Comparison of ENCODE assay signal across 24 mouse cellular contexts in the genomic region with DNA sequence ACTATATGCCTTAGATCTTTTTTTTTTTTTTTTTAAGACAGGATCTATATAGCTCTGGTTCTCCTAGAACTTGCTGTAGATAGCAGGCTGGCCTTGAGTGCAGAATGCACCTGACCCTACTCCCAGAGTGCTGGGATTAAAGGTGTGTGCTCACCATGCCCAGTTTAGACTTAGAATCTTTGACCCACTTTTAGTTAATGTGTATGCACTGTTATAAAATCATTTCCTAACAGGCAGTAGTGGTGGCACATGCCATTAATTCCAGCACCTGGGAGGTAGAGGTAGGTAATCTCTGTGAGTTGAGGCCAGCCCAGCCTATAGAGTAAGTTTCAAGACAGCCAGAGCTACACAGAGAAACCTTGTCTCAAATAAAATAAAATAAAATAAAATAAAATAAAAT. TPM values are rescaled to one million over a fixed set of nuclear protein-coding genes. Genes with fewer than 3 reads are reported as not detected.
DNase-seq lines count a peak whose midpoint lies in the region; ATAC-seq and TF ChIP-seq lines count a peak whose summit lies in the region.
"Had no signal": no experiment of that assay in that cellular context is flagged by ENCODE, and none has a peak within 500 bp of the region (broad histone marks: within the 10 kb centered on the region; RNA-seq: fewer than 3 reads in every experiment).

No protein-coding gene starts in this region.

- no peak overlapping the region for H3K4me3 ChIP-seq in intestine, postnatal 0 days (ENCODE audit: low read depth, low read length)
- H3K4me3 ChIP-seq in intestine, embryonic 16.5 days (ENCODE audit: low read length): no peak overlapping the region
- no peak overlapping the region for H3K4me3 ChIP-seq in kidney, postnatal 0 days (replicated peaks; ENCODE audit: low read depth, low read length)
- H3K4me3 ChIP-seq in midbrain, embryonic 13.5 days (replicated peaks): no peak overlapping the region
- H3K4me3 ChIP-seq: forebrain, embryonic 13.5 days; heart, adult 2 months; heart, embryonic 15.5 days; hindbrain, embryonic 10.5 days had no signal

- H3K27ac ChIP-seq in intestine, postnatal 0 days (ENCODE audit: low read depth, low read length): no peak overlapping the region
- no peak overlapping the region for H3K27ac ChIP-seq in intestine, embryonic 16.5 days (ENCODE audit: low read length)
- no peak overlapping the region for H3K27ac ChIP-seq in kidney, postnatal 0 days
- H3K27ac ChIP-seq in midbrain, embryonic 13.5 days: no peak overlapping the region
- H3K27ac ChIP-seq: forebrain, embryonic 13.5 days; heart, adult 2 months; heart, embryonic 15.5 days; hindbrain, embryonic 10.5 days had no signal

- H3K4me2 ChIP-seq in intestine, postnatal 0 days (replicated peaks; ENCODE audit: low read depth): no peak overlapping the region
- no peak overlapping the region for H3K4me2 ChIP-seq in intestine, embryonic 16.5 days (ENCODE audit: low read depth, low read length)
- H3K4me2 ChIP-seq in kidney, postnatal 0 days (ENCODE audit: low read length): no peak overlapping the region
- H3K4me2 ChIP-seq in midbrain, embryonic 13.5 days (replicated peaks): no peak overlapping the region
- H3K4me2 ChIP-seq: forebrain, embryonic 13.5 days; heart, embryonic 11.5 days; heart, embryonic 15.5 days had no signal

- no peak for TF ChIP-seq CTCF in intestine, postnatal 0 days (IDR thresholded peaks at IDR 0.05; ENCODE audit: low read depth)
- no peak for TF ChIP-seq CTCF in kidney, postnatal 0 days (IDR thresholded peaks at IDR 0.05; ENCODE audit: low read depth)

- no peaks in the 10 kb centered on the region for H3K27me3 ChIP-seq in intestine, postnatal 0 days (replicated peaks; ENCODE audit: control insufficient read depth, insufficient read depth, low read length)
- no peaks in the 10 kb centered on the region for H3K27me3 ChIP-seq in intestine, embryonic 16.5 days (replicated peaks; ENCODE audit: control insufficient read depth, insufficient read depth, low read length)
- no peaks in the 10 kb centered on the region for H3K27me3 ChIP-seq in kidney, postnatal 0 days (ENCODE audit: insufficient read depth, low read length)
- no peaks in the 10 kb centered on the region for H3K27me3 ChIP-seq in midbrain, embryonic 13.5 days
- H3K27me3 ChIP-seq: forebrain, embryonic 13.5 days; heart, embryonic 15.5 days had no signal

- H3K9ac ChIP-seq in intestine, postnatal 0 days (ENCODE audit: low read depth, low read length): no peak overlapping the region
- H3K9ac ChIP-seq in intestine, embryonic 16.5 days (ENCODE audit: low read depth, low read length): no peak overlapping the region
- no peak overlapping the region for H3K9ac ChIP-seq in kidney, postnatal 0 days (ENCODE audit: low read depth, low read length)
- no peak overlapping the region for H3K9ac ChIP-seq in midbrain, embryonic 13.5 days (replicated peaks)
- H3K9ac ChIP-seq: forebrain, embryonic 13.5 days; forebrain, postnatal 0 days; heart, embryonic 15.5 days had no signal

- H3K9me3 ChIP-seq in intestine, postnatal 0 days (ENCODE audit: control insufficient read depth): no peaks in the 10 kb centered on the region
- no peaks in the 10 kb centered on the region for H3K9me3 ChIP-seq in intestine, embryonic 16.5 days (ENCODE audit: control insufficient read depth, low read length)
- no peaks in the 10 kb centered on the region for H3K9me3 ChIP-seq in kidney, postnatal 0 days (replicated peaks; ENCODE audit: low read length)
- H3K9me3 ChIP-seq in midbrain, embryonic 13.5 days: peaks cover 8% of the 10 kb centered on the region
- H3K9me3 ChIP-seq: G1E; heart, embryonic 15.5 days had no signal

- 0 out of 2 replicates have a peak, but pooled peaks have one; percentile 60 for ATAC-seq in intestine, postnatal 0 days
- ATAC-seq in intestine, embryonic 16.5 days: no peak
- peak; percentile 88 for ATAC-seq in kidney, postnatal 0 days (replicated peaks; ENCODE audit: low FRiP score, low read depth)
- no peak for ATAC-seq in midbrain, embryonic 13.5 days
- ATAC-seq: CD4-positive, CD25-positive, alpha-beta regulatory T cell, adult 4 months; forebrain, embryonic 13.5 days; forebrain, postnatal 0 days had no signal

- no peaks in the 10 kb centered on the region for H3K4me1 ChIP-seq in intestine, postnatal 0 days (replicated peaks; ENCODE audit: control insufficient read depth, insufficient read depth, low read length)
- H3K4me1 ChIP-seq in intestine, embryonic 16.5 days (ENCODE audit: control insufficient read depth, insufficient read depth, low read length): no peaks in the 10 kb centered on the region
- no peaks in the 10 kb centered on the region for H3K4me1 ChIP-seq in kidney, postnatal 0 days (replicated peaks; ENCODE audit: insufficient read depth, low read length)
- no peaks in the 10 kb centered on the region for H3K4me1 ChIP-seq in midbrain, embryonic 13.5 days (replicated peaks)
- H3K4me1 ChIP-seq: forebrain, embryonic 13.5 days; heart, embryonic 15.5 days; hindbrain, embryonic 10.5 days had no signal

- H3K36me3 ChIP-seq in intestine, postnatal 0 days (ENCODE audit: control insufficient read depth, insufficient read depth): peaks cover 15% of the 10 kb centered on the region; the same call in 1 of the 2 replicates
- H3K36me3 ChIP-seq in intestine, embryonic 16.5 days (ENCODE audit: control insufficient read depth, insufficient read depth, low read length): peaks cover 6% of the 10 kb centered on the region; the same call in 1 of the 2 replicates
- H3K36me3 ChIP-seq in kidney, postnatal 0 days (ENCODE audit: insufficient read depth, low read length): 0 out of 2 replicates have a peak, but pooled peaks cover 9% of the 10 kb centered on the region
- H3K36me3 ChIP-seq in midbrain, embryonic 13.5 days: peaks cover 44% of the 10 kb centered on the region

- peak; percentile 88 for DNase-seq in kidney, adult 9 months
- DNase-seq in kidney, postnatal 0 days (ENCODE audit: low spot score): peak; percentile 26
- DNase-seq in kidney, postnatal 36 days: peak; percentile 50 to 82
- DNase-seq in lung, postnatal 4 days: no peak
- DNase-seq: adrenal gland, postnatal 10 days; B cell, adult 2 months; cerebellum, adult 11-12 months; cerebellum, adult 9-10 months; cerebellum, postnatal 25 days; forebrain, postnatal 0 days; gastrocnemius, postnatal 14 days; heart, adult 2 months; heart, postnatal 14 days had no signal

RNA-seq across cellular contexts. Expression of a gene that starts 14.0 kb away (rescaled TPM):
- polyA plus RNA-seq in intestine, postnatal 0 days (2015; fragmentation: Nextera tagmentation; extraction: Ambion mirVana): 0.35 TPM in 1 of 2 replicates, not detected in the other
- polyA plus RNA-seq in intestine, embryonic 16.5 days (2015; fragmentation: Nextera tagmentation; extraction: Ambion mirVana): not detected in 2 replicates
- 0.26 and 0.32 TPM in 2 replicates for polyA plus RNA-seq in kidney, postnatal 0 days (2015; fragmentation: Nextera tagmentation; extraction: Ambion mirVana)
- polyA plus RNA-seq in midbrain, embryonic 13.5 days (2015; fragmentation: Nextera tagmentation; extraction: Ambion mirVana): 0.28 and 0.32 TPM in 2 replicates
- polyA plus RNA-seq: embryonic facial prominence, embryonic 14.5 days; forebrain, embryonic 13.5 days; forebrain, postnatal 0 days; G1E; heart, embryonic 11.5 days; heart, embryonic 15.5 days had no signal

RNA-seq across cellular contexts. Expression of a gene that starts 22.3 kb away (rescaled TPM):
- 34.6 and 38.6 TPM in 2 replicates for polyA plus RNA-seq in intestine, postnatal 0 days (2015; fragmentation: Nextera tagmentation; extraction: Ambion mirVana)
- 53.0 and 56.0 TPM in 2 replicates for polyA plus RNA-seq in intestine, embryonic 16.5 days (2015; fragmentation: Nextera tagmentation; extraction: Ambion mirVana)
- 54.6 and 63.2 TPM in 2 replicates for polyA plus RNA-seq in kidney, postnatal 0 days (2015; fragmentation: Nextera tagmentation; extraction: Ambion mirVana)
- polyA plus RNA-seq in midbrain, embryonic 13.5 days (2015; fragmentation: Nextera tagmentation; extraction: Ambion mirVana): 26.2 and 27.9 TPM in 2 replicates

RNA-seq across cellular contexts. Expression of a gene that starts 28.6 kb away (rescaled TPM):
- not detected in 2 replicates for polyA plus RNA-seq in intestine, postnatal 0 days (2015; fragmentation: Nextera tagmentation; extraction: Ambion mirVana)
- not detected in 2 replicates for polyA plus RNA-seq in intestine, embryonic 16.5 days (2015; fragmentation: Nextera tagmentation; extraction: Ambion mirVana)
- not detected in 2 replicates for polyA plus RNA-seq in kidney, postnatal 0 days (2015; fragmentation: Nextera tagmentation; extraction: Ambion mirVana)
- polyA plus RNA-seq in midbrain, embryonic 13.5 days (2015; fragmentation: Nextera tagmentation; extraction: Ambion mirVana): not detected in 2 replicates
- polyA plus RNA-seq: CD4-positive, CD25-positive, alpha-beta regulatory T cell, adult 4 months; embryonic facial prominence, embryonic 14.5 days; forebrain, embryonic 13.5 days; forebrain, postnatal 0 days; G1E; gonadal fat pad, adult 2 months; heart, adult 2 months; heart, embryonic 11.5 days; heart, embryonic 15.5 days; hindbrain, embryonic 10.5 days had no signal

RNA-seq across cellular contexts. Expression of a gene that starts 32.0 kb away (rescaled TPM):
- 24.6 and 27.3 TPM in 2 replicates for polyA plus RNA-seq in intestine, postnatal 0 days (2015; fragmentation: Nextera tagmentation; extraction: Ambion mirVana)
- 12.2 and 12.9 TPM in 2 replicates for polyA plus RNA-seq in intestine, embryonic 16.5 days (2015; fragmentation: Nextera tagmentation; extraction: Ambion mirVana)
- polyA plus RNA-seq in kidney, postnatal 0 days (2015; fragmentation: Nextera tagmentation; extraction: Ambion mirVana): 18.1 and 18.6 TPM in 2 replicates
- polyA plus RNA-seq in midbrain, embryonic 13.5 days (2015; fragmentation: Nextera tagmentation; extraction: Ambion mirVana): 21.8 and 25.6 TPM in 2 replicates

RNA-seq across cellular contexts. Expression of a gene that starts 38.7 kb away (rescaled TPM):
- not detected in 2 replicates for polyA plus RNA-seq in intestine, postnatal 0 days (2015; fragmentation: Nextera tagmentation; extraction: Ambion mirVana)
- polyA plus RNA-seq in intestine, embryonic 16.5 days (2015; fragmentation: Nextera tagmentation; extraction: Ambion mirVana): not detected in 2 replicates
- not detected in 2 replicates for polyA plus RNA-seq in kidney, postnatal 0 days (2015; fragmentation: Nextera tagmentation; extraction: Ambion mirVana)
- polyA plus RNA-seq in midbrain, embryonic 13.5 days (2015; fragmentation: Nextera tagmentation; extraction: Ambion mirVana): not detected in 2 replicates
- polyA plus RNA-seq: CD4-positive, CD25-positive, alpha-beta regulatory T cell, adult 4 months; embryonic facial prominence, embryonic 14.5 days; forebrain, embryonic 13.5 days; forebrain, postnatal 0 days; G1E; gonadal fat pad, adult 2 months; heart, adult 2 months; heart, embryonic 11.5 days; heart, embryonic 15.5 days; hindbrain, embryonic 10.5 days had no signal

Comparison
In these comparisons a context has a peak if more than half of its experiments do, and no peak if none do; other contexts are left out.
1. ATAC-seq: peak in intestine, postnatal 0 days (single experiment) and kidney, postnatal 0 days (single experiment); none in intestine, embryonic 16.5 days (single experiment) and midbrain, embryonic 13.5 days (single experiment).
2. DNase-seq: peak in kidney, adult 9 months (single experiment), kidney, postnatal 0 days (single experiment) and kidney, postnatal 36 days (2 of 2); none in lung, postnatal 4 days (0 of 2).